ENCODE assay signal across 7 mouse cellular contexts in genomic region chr12:54985257-54986051, GRCm38 (mm10). TPM values are rescaled to one million over a fixed set of nuclear protein-coding genes. Genes with fewer than 3 reads are reported as not detected.
DNase-seq lines count a peak whose midpoint lies in the region; ATAC-seq and TF ChIP-seq lines count a peak whose summit lies in the region.

No protein-coding gene starts in this region.

- ATAC-seq in hindbrain, postnatal 0 days, result peak; percentile 69
- ATAC-seq in limb, embryonic 12.5 days (ENCODE audit: insufficient number of reproducible peaks, insufficient read depth, low FRiP score, low TSS enrichment, low read depth), result no peak
- ATAC-seq in midbrain, embryonic 13.5 days, result peak; percentile 57

- peak overlapping the region; percentile 91 for H3K4me3 ChIP-seq in hindbrain, postnatal 0 days (ENCODE audit: low read length)
- H3K4me3 ChIP-seq in limb, embryonic 12.5 days (replicated peaks), result peak overlapping the region; percentile 90
- peak overlapping the region; percentile 91 for H3K4me3 ChIP-seq in midbrain, embryonic 13.5 days (replicated peaks)

- no peak for TF ChIP-seq CTCF in hindbrain, postnatal 0 days (IDR thresholded peaks at IDR 0.05; ENCODE audit: low read depth)

- H3K36me3 ChIP-seq in hindbrain, postnatal 0 days (ENCODE audit: insufficient read depth, low read length), result no peaks in the 10 kb centered on the region
- H3K36me3 ChIP-seq in limb, embryonic 12.5 days, result peaks cover 9% of the 10 kb centered on the region; the same call in 1 of the 2 replicates
- H3K36me3 ChIP-seq in midbrain, embryonic 13.5 days, result no peaks in the 10 kb centered on the region

- DNase-seq in ZHBTc4 (ENCODE audit: low read depth, low spot score), result peak; percentile 75
- DNase-seq in cerebellum, postnatal 36 days, result peak; percentile 39 to 41
- peak; percentile 15 to 23 for DNase-seq in gastrocnemius, adult 8-10 months (ENCODE audit: low spot score in 2 of 2)
- peak; percentile 59 for DNase-seq in hindbrain, postnatal 0 days (ENCODE audit: low spot score)
- DNase-seq in spleen, adult 18-20 months, result peak; percentile 67 to 73

- WGBS in hindbrain, postnatal 0 days, result under 1% methylated on average over 57 of the region's 117 CpGs
- under 1% methylated on average over 117 of the region's 117 CpGs for WGBS in limb, embryonic 12.5 days
- under 1% methylated on average over 101 of the region's 117 CpGs for WGBS in midbrain, embryonic 13.5 days

- peak overlapping the region; percentile 79 for H3K9ac ChIP-seq in hindbrain, postnatal 0 days (replicated peaks; ENCODE audit: low read length)
- H3K9ac ChIP-seq in limb, embryonic 12.5 days (replicated peaks), result peak overlapping the region; percentile 93
- H3K9ac ChIP-seq in midbrain, embryonic 13.5 days (replicated peaks), result peak overlapping the region; percentile 88

- no peaks in the 10 kb centered on the region for H3K27me3 ChIP-seq in hindbrain, postnatal 0 days (ENCODE audit: insufficient read depth, low read length)
- no peaks in the 10 kb centered on the region for H3K27me3 ChIP-seq in limb, embryonic 12.5 days
- no peaks in the 10 kb centered on the region for H3K27me3 ChIP-seq in midbrain, embryonic 13.5 days

- H3K9me3 ChIP-seq in hindbrain, postnatal 0 days (ENCODE audit: low read length), result no peaks in the 10 kb centered on the region
- H3K9me3 ChIP-seq in limb, embryonic 12.5 days, result no peaks in the 10 kb centered on the region
- no peaks in the 10 kb centered on the region for H3K9me3 ChIP-seq in midbrain, embryonic 13.5 days

- no peaks in the 10 kb centered on the region for H3K4me1 ChIP-seq in hindbrain, postnatal 0 days (ENCODE audit: insufficient read depth, low read length)
- H3K4me1 ChIP-seq in limb, embryonic 12.5 days (replicated peaks), result peaks cover 6% of the 10 kb centered on the region; the same call in 1 of the 2 replicates
- peaks cover 9% of the 10 kb centered on the region for H3K4me1 ChIP-seq in midbrain, embryonic 13.5 days (replicated peaks)

- H3K4me2 ChIP-seq in hindbrain, postnatal 0 days (ENCODE audit: low read depth, low read length), result peak overlapping the region; percentile 94
- peak overlapping the region; percentile 84 for H3K4me2 ChIP-seq in limb, embryonic 12.5 days
- H3K4me2 ChIP-seq in midbrain, embryonic 13.5 days (replicated peaks), result peak overlapping the region; percentile 85

- H3K27ac ChIP-seq in hindbrain, postnatal 0 days, result peak overlapping the region; percentile 81
- H3K27ac ChIP-seq in limb, embryonic 12.5 days, result peak overlapping the region; percentile 92
- peak overlapping the region; percentile 87 for H3K27ac ChIP-seq in midbrain, embryonic 13.5 days

RNA-seq across cellular contexts. Expression of gene Gm20403, which starts 0.9 kb away (rescaled TPM):
- not detected for total RNA-seq in gastrocnemius, adult 8-10 months (2022)
- total RNA-seq in hindbrain, postnatal 0 days (2014; rRNA removed), result not detected in 2 replicates
- polyA plus RNA-seq in hindbrain, postnatal 0 days (2015; fragmentation: Nextera tagmentation; extraction: Ambion mirVana), result not detected in 2 replicates
- not detected in 2 replicates for polyA plus RNA-seq in limb, embryonic 12.5 days (2016; fragmentation: Nextera tagmentation; extraction: Ambion mirVana)
- not detected in 2 replicates for polyA plus RNA-seq in midbrain, embryonic 13.5 days (2015; fragmentation: Nextera tagmentation; extraction: Ambion mirVana)

RNA-seq across cellular contexts. Expression of gene Baz1a, which starts 28.7 kb away (rescaled TPM):
- total RNA-seq in gastrocnemius, adult 8-10 months (2022), result 1 to 10 TPM; 1.8 to 3.1 (median 2.7) TPM
- 2.3 and 3.1 TPM in 2 replicates for total RNA-seq in hindbrain, postnatal 0 days (2014; rRNA removed)
- polyA plus RNA-seq in hindbrain, postnatal 0 days (2015; fragmentation: Nextera tagmentation; extraction: Ambion mirVana), result 4.6 and 6.0 TPM in 2 replicates
- 30.6 and 33.9 TPM in 2 replicates for polyA plus RNA-seq in limb, embryonic 12.5 days (2016; fragmentation: Nextera tagmentation; extraction: Ambion mirVana)
- polyA plus RNA-seq in midbrain, embryonic 13.5 days (2015; fragmentation: Nextera tagmentation; extraction: Ambion mirVana), result 16.0 and 21.8 TPM in 2 replicates

Comparison
In these comparisons a context has a peak if more than half of its experiments do, and no peak if none do; other contexts are left out.
1. DNase-seq: peak in every context shown above with its lines; median percentile 75 in ZHBTc4; 70 in spleen, adult 18-20 months; 59 in hindbrain, postnatal 0 days; 40 in cerebellum, postnatal 36 days; 19 in gastrocnemius, adult 8-10 months.